Mouse (Mus musculus): ENCODE measurements around the gene Sox10. TPM values are rescaled to one million over a fixed set of nuclear protein-coding genes. Genes with fewer than 3 reads are reported as not detected.

Gene Sox10
- polyA plus RNA-seq (2012; rRNA removed) (20.3 and 26.9 TPM in 2 replicates), polyA plus RNA-seq (2014; fragmentation: Nextera tagmentation; extraction: Ambion mirVana) (7.8 and 9.0 TPM in 2 replicates)

DNA sequence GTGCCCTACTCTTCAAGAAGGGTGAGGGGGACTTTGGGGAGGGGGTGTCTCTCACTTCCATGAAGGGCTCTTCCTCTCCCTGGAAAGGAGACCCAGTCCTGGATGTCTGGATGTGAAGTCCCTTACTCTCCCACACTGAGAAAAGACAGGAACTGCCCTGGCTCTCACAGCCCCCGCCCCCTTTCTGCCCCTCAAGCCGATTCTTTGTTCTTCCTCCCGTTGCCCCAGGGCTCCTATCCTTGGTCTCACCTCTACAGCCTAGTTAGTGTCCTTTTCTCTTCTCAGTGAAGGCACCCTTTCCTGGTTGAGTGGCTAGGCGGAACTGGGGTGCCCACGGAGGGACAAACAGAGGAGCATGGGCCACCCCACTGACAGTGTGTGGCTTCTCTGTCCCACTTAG lies at the start of gene Sox10:
Gene Sox10, minus strand, starts transcription at position 101 of the 400 bp plus-strand sequence.
- Histone ChIP-seq H3K4me1 (ENCODE audit: control insufficient read depth, insufficient read depth, low read length) (peaks cover 5% of the 10 kb centered on the region), H3K4me3 (replicated peaks; ENCODE audit: low read length) (peak within 1 kb of the TSS; percentile 31), H3K36me3 (ENCODE audit: control insufficient read depth, insufficient read depth, low read length) (no peaks in the 10 kb centered on the region), H3K27me3 (ENCODE audit: control insufficient read depth, insufficient read depth, low read length) (peaks cover 40% of the 10 kb centered on the region), H3K9me3 (ENCODE audit: control insufficient read depth, low read length) (no peaks in the 10 kb centered on the region), H3K9ac (ENCODE audit: low read depth, low read length, severe bottlenecking) (no peak within 1 kb of the TSS), H3K4me2 (replicated peaks; ENCODE audit: low read depth, low read length, severe bottlenecking) (peak within 1 kb of the TSS; percentile 32), H3K27ac (replicated peaks; ENCODE audit: low read depth, low read length) (no peak within 1 kb of the TSS)
- 58% methylated on average over 5 of the region's 5 CpGs for WGBS
- no peak for TF ChIP-seq POLR2A (IDR thresholded peaks at IDR 0.05; ENCODE audit: borderline replicate concordance, extremely low read depth, insufficient read depth, insufficient read length)
- ATAC-seq (ENCODE audit: low FRiP score, low read depth) (no peak), DNase-seq (ENCODE audit: low spot score) (no peak)

DNA sequence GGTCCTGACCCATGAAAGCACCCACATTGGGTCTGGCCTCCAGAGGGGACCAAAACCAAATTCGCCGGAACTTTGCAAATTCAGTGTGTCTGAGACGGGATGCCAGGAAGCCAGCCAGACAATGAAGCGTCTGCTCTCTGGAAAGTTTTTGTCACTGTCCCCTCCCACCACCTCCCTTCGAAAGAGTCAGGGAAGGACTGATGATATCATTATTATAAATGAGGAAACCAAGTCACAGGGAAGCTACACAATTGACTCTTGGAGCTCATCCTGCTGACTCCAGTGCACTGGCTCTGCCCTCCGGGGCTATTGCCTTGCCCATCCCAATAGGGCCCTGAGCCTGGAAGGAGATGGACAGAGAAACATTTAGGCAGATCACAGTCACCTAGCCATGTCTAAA lies 48.6 kb upstream of the Sox10 start:
- Histone ChIP-seq H3K36me3 (ENCODE audit: control insufficient read depth, insufficient read depth, low read length) (no peaks in the 10 kb centered on the region), H3K4me3 (replicated peaks; ENCODE audit: low read length) (no peak overlapping the region), H3K4me1 (ENCODE audit: control insufficient read depth, insufficient read depth, low read length) (no peaks in the 10 kb centered on the region), H3K27me3 (ENCODE audit: control insufficient read depth, insufficient read depth, low read length) (no peaks in the 10 kb centered on the region), H3K4me2 (replicated peaks; ENCODE audit: low read depth, low read length, severe bottlenecking) (no peak overlapping the region), H3K9me3 (ENCODE audit: control insufficient read depth, low read length) (no peaks in the 10 kb centered on the region), H3K27ac (replicated peaks; ENCODE audit: low read depth, low read length) (no peak overlapping the region), H3K9ac (ENCODE audit: low read depth, low read length, severe bottlenecking) (no peak overlapping the region)
- TF ChIP-seq POLR2A (IDR thresholded peaks at IDR 0.05; ENCODE audit: borderline replicate concordance, extremely low read depth, insufficient read depth, insufficient read length) = no peak
- 72% methylated on average over 6 of the region's 6 CpGs for WGBS
- DNase-seq (ENCODE audit: low spot score) (no peak), ATAC-seq (ENCODE audit: low FRiP score, low read depth) (no peak)

DNA sequence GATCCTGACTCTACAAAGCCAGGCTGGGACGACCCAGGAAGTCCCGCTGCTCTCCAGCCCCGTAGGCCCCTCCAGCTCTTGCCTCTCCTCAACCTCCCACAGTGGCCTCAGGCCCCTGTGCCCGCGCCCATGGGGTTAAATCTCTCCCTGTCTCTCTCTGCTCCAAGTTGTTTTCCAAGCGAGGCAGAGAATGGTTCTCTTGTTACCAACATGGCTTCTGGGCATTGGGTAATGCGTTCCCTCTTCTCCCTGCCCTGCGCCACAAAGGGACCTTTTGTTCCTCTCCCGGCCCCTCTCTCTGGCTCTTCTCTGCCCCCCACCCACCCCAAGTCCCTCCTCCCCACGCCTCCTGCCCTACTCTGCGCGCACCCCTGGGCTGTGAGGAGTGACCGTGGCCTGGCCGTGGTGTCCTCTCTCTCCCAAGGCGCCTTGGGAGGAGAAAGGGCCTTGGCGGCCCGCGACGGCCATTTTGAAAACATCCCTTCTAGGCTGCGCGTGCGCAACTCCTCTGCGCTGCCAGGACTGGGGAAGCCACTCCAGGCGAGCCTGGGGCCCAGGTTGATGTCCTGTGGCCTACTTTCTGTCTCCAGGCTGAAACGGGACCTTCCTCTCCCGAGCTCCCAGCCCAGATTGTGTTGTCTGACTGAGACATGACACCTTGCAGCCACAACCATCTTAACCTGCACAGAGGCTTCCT lies 47.9 kb upstream of the Sox10 start:
- WGBS = 83% methylated on average over 26 of the region's 26 CpGs
- Histone ChIP-seq H3K9ac (ENCODE audit: low read depth, low read length, severe bottlenecking) (no peak overlapping the region), H3K36me3 (ENCODE audit: control insufficient read depth, insufficient read depth, low read length) (no peaks in the 10 kb centered on the region), H3K4me1 (ENCODE audit: control insufficient read depth, insufficient read depth, low read length) (no peaks in the 10 kb centered on the region), H3K4me2 (replicated peaks; ENCODE audit: low read depth, low read length, severe bottlenecking) (no peak overlapping the region), H3K4me3 (replicated peaks; ENCODE audit: low read length) (no peak overlapping the region), H3K9me3 (ENCODE audit: control insufficient read depth, low read length) (no peaks in the 10 kb centered on the region), H3K27ac (replicated peaks; ENCODE audit: low read depth, low read length) (0 out of 2 replicates have a peak overlapping the region, but pooled peaks have one; percentile 33), H3K27me3 (ENCODE audit: control insufficient read depth, insufficient read depth, low read length) (no peaks in the 10 kb centered on the region)
- DNase-seq (ENCODE audit: low spot score) (no peak), ATAC-seq (ENCODE audit: low FRiP score, low read depth) (no peak)
- TF ChIP-seq POLR2A (IDR thresholded peaks at IDR 0.05; ENCODE audit: borderline replicate concordance, extremely low read depth, insufficient read depth, insufficient read length) = no peak

DNA sequence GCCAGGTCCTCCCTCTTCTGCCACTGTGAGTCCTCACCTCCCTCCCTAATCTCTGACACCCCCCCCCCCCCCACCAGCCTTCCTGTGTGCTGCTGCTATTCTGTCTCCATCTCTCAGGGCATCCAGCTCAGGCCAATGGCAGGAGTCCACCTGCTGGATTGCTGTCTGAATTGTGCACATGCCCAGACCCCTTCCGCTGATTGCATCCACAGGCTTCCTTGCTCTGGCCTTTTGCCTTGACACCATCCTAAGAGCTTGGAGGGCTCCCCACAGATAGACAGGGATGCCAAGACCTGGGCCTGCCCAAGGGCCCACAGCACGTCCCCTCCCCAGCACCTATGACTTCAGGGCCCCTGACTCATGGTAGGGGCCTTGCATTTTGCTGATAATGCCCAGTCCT lies 45.3 kb upstream of the Sox10 start:
- no peak for ATAC-seq (ENCODE audit: low FRiP score, low read depth)
- Histone ChIP-seq H3K9ac (ENCODE audit: low read depth, low read length, severe bottlenecking) (no peak overlapping the region), H3K27ac (replicated peaks; ENCODE audit: low read depth, low read length) (no peak overlapping the region), H3K27me3 (ENCODE audit: control insufficient read depth, insufficient read depth, low read length) (no peaks in the 10 kb centered on the region), H3K4me3 (replicated peaks; ENCODE audit: low read length) (no peak overlapping the region), H3K9me3 (ENCODE audit: control insufficient read depth, low read length) (no peaks in the 10 kb centered on the region), H3K36me3 (ENCODE audit: control insufficient read depth, insufficient read depth, low read length) (no peaks in the 10 kb centered on the region), H3K4me1 (ENCODE audit: control insufficient read depth, insufficient read depth, low read length) (no peaks in the 10 kb centered on the region), H3K4me2 (replicated peaks; ENCODE audit: low read depth, low read length, severe bottlenecking) (no peak overlapping the region)
- no peak for TF ChIP-seq POLR2A (IDR thresholded peaks at IDR 0.05; ENCODE audit: borderline replicate concordance, extremely low read depth, insufficient read depth, insufficient read length)
- DNase-seq (ENCODE audit: low spot score) = no peak
- 79% methylated on average over 1 of the region's 2 CpGs for WGBS

DNA sequence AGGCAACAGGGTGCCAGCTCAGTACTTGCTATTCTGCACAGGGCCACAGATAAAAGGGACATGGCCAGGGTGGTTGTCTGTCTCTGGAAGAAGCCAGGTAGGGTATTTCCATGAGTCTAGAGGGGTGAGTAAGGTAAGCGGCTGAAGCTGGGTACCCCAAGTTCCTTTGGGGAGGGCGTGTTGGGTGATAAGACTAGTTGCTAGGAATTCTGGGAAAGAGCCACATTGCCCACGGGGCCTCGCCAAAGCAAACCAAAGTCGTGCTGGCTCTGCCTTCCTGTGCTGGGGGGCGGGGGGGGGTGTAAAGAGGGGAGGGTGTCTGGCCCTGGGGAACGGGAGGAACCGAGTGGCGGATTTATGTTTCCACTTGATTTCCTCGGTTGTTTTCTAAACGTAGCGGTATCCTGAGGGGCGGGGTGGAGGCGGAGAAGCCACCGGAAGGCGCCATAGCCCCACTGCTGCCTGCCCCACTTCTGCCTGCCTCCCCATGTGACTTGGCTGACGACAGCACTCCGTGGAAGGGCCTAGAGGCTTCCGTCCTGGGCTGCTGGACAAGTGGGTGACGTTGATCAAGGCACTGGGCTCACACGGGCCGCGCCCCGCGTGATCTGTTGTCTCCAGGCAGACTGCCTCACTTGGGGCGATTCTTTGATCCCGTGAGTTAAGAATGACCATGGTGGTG lies 43.9 kb upstream of the Sox10 start:
- Histone ChIP-seq H3K4me3 (replicated peaks; ENCODE audit: low read length) (no peak overlapping the region), H3K9ac (ENCODE audit: low read depth, low read length, severe bottlenecking) (no peak overlapping the region), H3K4me1 (ENCODE audit: control insufficient read depth, insufficient read depth, low read length) (no peaks in the 10 kb centered on the region), H3K36me3 (ENCODE audit: control insufficient read depth, insufficient read depth, low read length) (no peaks in the 10 kb centered on the region), H3K27me3 (ENCODE audit: control insufficient read depth, insufficient read depth, low read length) (no peaks in the 10 kb centered on the region), H3K4me2 (replicated peaks; ENCODE audit: low read depth, low read length, severe bottlenecking) (no peak overlapping the region), H3K9me3 (ENCODE audit: control insufficient read depth, low read length) (no peaks in the 10 kb centered on the region), H3K27ac (replicated peaks; ENCODE audit: low read depth, low read length) (no peak overlapping the region)
- DNase-seq (ENCODE audit: low spot score) (no peak), ATAC-seq (ENCODE audit: low FRiP score, low read depth) (no peak)
- no peak for TF ChIP-seq POLR2A (IDR thresholded peaks at IDR 0.05; ENCODE audit: borderline replicate concordance, extremely low read depth, insufficient read depth, insufficient read length)
- WGBS = 75% methylated on average over 26 of the region's 27 CpGs

Data from limb, embryonic 14.5 days (tissue).